Mouse (Mus musculus): ENCODE measurements around the gene Ing2. TPM values are rescaled to one million over a fixed set of nuclear protein-coding genes. Genes with fewer than 3 reads are reported as not detected.

The Ing2 gene
- 16.5 and 17.0 TPM in 2 replicates for polyA plus RNA-seq (2012; rRNA removed)

GRCm38 (mm10) chr8:47674777-47675710, at the start of gene Ing2:
Gene Ing2, minus strand, starts transcription at chr8:47675556.

GRCm38 (mm10) chr8:47713761-47714745, 38.7 kb upstream of the Ing2 start, which contains the start of gene Cdkn2aip:
Gene Cdkn2aip, minus strand, starts transcription at chr8:47713932.

Other genes with a start within 250 kb of the Ing2 start
- gene Stox2, start 229.2 kb downstream of the Ing2 start, polyA plus RNA-seq (2012; rRNA removed), result 0.14 and 0.18 TPM in 2 replicates
- gene Trappc11, start 142.1 kb downstream of the Ing2 start, polyA plus RNA-seq (2012; rRNA removed), result 9.9 and 11.3 TPM in 2 replicates
- 10.6 and 11.6 TPM in 2 replicates for gene Rwdd4a, start 141.9 kb downstream of the Ing2 start, polyA plus RNA-seq (2012; rRNA removed)
- 6.2 and 7.1 TPM in 2 replicates for gene Cdkn2aip, start 38.4 kb upstream of the Ing2 start, polyA plus RNA-seq (2012; rRNA removed)
- not detected in 2 replicates for gene Cldn24, start 146.6 kb upstream of the Ing2 start, polyA plus RNA-seq (2012; rRNA removed)
- not detected in 2 replicates for gene Cldn22, start 148.9 kb upstream of the Ing2 start, polyA plus RNA-seq (2012; rRNA removed)